Mouse (Mus musculus) neural tube, embryonic 10.5 days (tissue): Measurements from ENCODE around the gene Ndufa4l2.

ENCODE experiments used
- DNase-seq: peaks from one replicate; pipeline ENCODE4 v3.0.0-alpha.2; 2017; ENCODE audit warnings: low spot score; ENCODE audit errors: extremely low spot score

The Ndufa4l2 gene

GRCm38 (mm10) chr10:127514764-127515163 lies at the start of gene Ndufa4l2:
TSS of gene Ndufa4l2 (plus strand) at chr10:127514967.
- DNase-seq: peak; percentile 43

GRCm38 (mm10) chr10:127471281-127471988 lies 43.3 kb upstream of the Ndufa4l2 start:
- DNase-seq: no peak

GRCm38 (mm10) chr10:127472722-127473121 lies 42.0 kb upstream of the Ndufa4l2 start:
- DNase-seq: no peak

GRCm38 (mm10) chr10:127475175-127475574 lies 39.6 kb upstream of the Ndufa4l2 start:
- no peak for DNase-seq

GRCm38 (mm10) chr10:127476541-127476940 lies 38.2 kb upstream of the Ndufa4l2 start:
- DNase-seq: no peak

- no peak for DNase-seq
Observed at GRCm38 (mm10) chr10:127477301-127477700, 37.5 kb upstream of the Ndufa4l2 start.

- no peak for DNase-seq
Observed at GRCm38 (mm10) chr10:127479131-127479530, 35.6 kb upstream of the Ndufa4l2 start.

- DNase-seq: no peak
Observed at GRCm38 (mm10) chr10:127480833-127481813, 33.6 kb upstream of the Ndufa4l2 start.

- no peak for DNase-seq
Observed at GRCm38 (mm10) chr10:127485235-127485634, 29.5 kb upstream of the Ndufa4l2 start.

- no peak for DNase-seq
Observed at GRCm38 (mm10) chr10:127488856-127489255, 25.9 kb upstream of the Ndufa4l2 start.

- no peak for DNase-seq
Observed at GRCm38 (mm10) chr10:127490160-127491127, 24.3 kb upstream of the Ndufa4l2 start.

GRCm38 (mm10) chr10:127491128-127491512 lies 23.6 kb upstream of the Ndufa4l2 start:
- DNase-seq: no peak

- DNase-seq: no peak
Observed at GRCm38 (mm10) chr10:127492118-127492517, 22.6 kb upstream of the Ndufa4l2 start.

- DNase-seq: no peak
Observed at GRCm38 (mm10) chr10:127496156-127496555, 18.6 kb upstream of the Ndufa4l2 start.

GRCm38 (mm10) chr10:127499516-127499915 lies 15.3 kb upstream of the Ndufa4l2 start:
- DNase-seq: no peak

GRCm38 (mm10) chr10:127500042-127500441 lies 14.7 kb upstream of the Ndufa4l2 start:
- no peak for DNase-seq

- DNase-seq: no peak
Observed at GRCm38 (mm10) chr10:127500894-127501893, 13.6 kb upstream of the Ndufa4l2 start, which contains the start of gene Stac3. TSS of gene Stac3 (plus strand) at chr10:127501686.

- DNase-seq: peak; percentile 82
Observed at GRCm38 (mm10) chr10:127508239-127508638, 6.5 kb upstream of the Ndufa4l2 start.

- peak; percentile 99 for DNase-seq
Observed at GRCm38 (mm10) chr10:127509051-127509836, 5.5 kb upstream of the Ndufa4l2 start.
